Mouse (Mus musculus): Measurements from ENCODE around the gene 2210407C18Rik. TPM values are rescaled to one million over a fixed set of nuclear protein-coding genes. Genes with fewer than 3 reads are reported as not detected.

2210407C18Rik gene
- total RNA-seq, 2 experiments from 2014 or later: not detected

GRCm38 (mm10) chr11:58602062-58602461 lies 13.8 kb downstream of the 2210407C18Rik start:
- no peak for DNase-seq

- no peak for DNase-seq
These were observed 18.0 kb downstream of the 2210407C18Rik start for GRCm38 (mm10) chr11:58597837-58598236.

- no peak for DNase-seq
These were observed 21.1 kb downstream of the 2210407C18Rik start, which contains the start of gene Olfr324 for GRCm38 (mm10) chr11:58594814-58595213. Gene Olfr324, plus strand, starts transcription at chr11:58595114.

GRCm38 (mm10) chr11:58588620-58589250 lies 27.1 kb downstream of the 2210407C18Rik start:
- DNase-seq: no peak

- peak; percentile 60 for DNase-seq
These were observed 28.0 kb downstream of the 2210407C18Rik start for GRCm38 (mm10) chr11:58587898-58588348.

- DNase-seq: no peak
These were observed 37.2 kb downstream of the 2210407C18Rik start for GRCm38 (mm10) chr11:58578636-58579035.

GRCm38 (mm10) chr11:58577430-58577829 lies 38.4 kb downstream of the 2210407C18Rik start, which contains the start of gene Olfr325:
Gene Olfr325, plus strand, starts transcription at chr11:58577730.
- no peak for DNase-seq

- peak; percentile 45 for DNase-seq
These were observed 45.5 kb downstream of the 2210407C18Rik start, which contains the start of gene Olfr224 for GRCm38 (mm10) chr11:58570405-58570804. Gene Olfr224, minus strand, starts transcription at chr11:58570553.

Other genes with a start within 250 kb of the 2210407C18Rik start
- gene Lypd8, start 237.0 kb downstream of the 2210407C18Rik start, total RNA-seq (2021): not detected
- gene 1810065E05Rik, start 195.0 kb downstream of the 2210407C18Rik start, total RNA-seq (2021): not detected
- gene Gm12253, start 183.5 kb downstream of the 2210407C18Rik start, total RNA-seq (2021): not detected
- gene Lypd9, start 163.2 kb downstream of the 2210407C18Rik start, total RNA-seq (2021): not detected
- not detected for gene Olfr30, start 153.8 kb downstream of the 2210407C18Rik start, total RNA-seq (2021)
- gene Olfr332, start 123.5 kb downstream of the 2210407C18Rik start, total RNA-seq (2021): not detected
- not detected for gene Olfr331, start 113.5 kb downstream of the 2210407C18Rik start, total RNA-seq (2021)
- not detected for gene Olfr330, start 81.2 kb downstream of the 2210407C18Rik start, total RNA-seq (2021)
- gene Olfr329-ps, start 69.7 kb downstream of the 2210407C18Rik start, total RNA-seq (2021): not detected
- not detected for gene Olfr328, start 60.4 kb downstream of the 2210407C18Rik start, total RNA-seq (2021)
- gene Olfr224, start 45.5 kb downstream of the 2210407C18Rik start, total RNA-seq (2021): not detected
- gene Olfr325, start 38.3 kb downstream of the 2210407C18Rik start, total RNA-seq (2021): not detected
- gene Olfr324, start 21.0 kb downstream of the 2210407C18Rik start, total RNA-seq (2021): not detected
- gene Olfr323, start 14.4 kb upstream of the 2210407C18Rik start, total RNA-seq (2021): not detected
- under 1 TPM in 1 of 2 experiments, not detected in 1; 0.27 TPM for gene Trim58, start 24.4 kb upstream of the 2210407C18Rik start, total RNA-seq (2021)
- gene Olfr322, start 42.7 kb upstream of the 2210407C18Rik start, total RNA-seq (2021): not detected
- not detected for gene Olfr320, start 65.0 kb upstream of the 2210407C18Rik start, total RNA-seq (2021)
- not detected for gene Olfr319, start 83.1 kb upstream of the 2210407C18Rik start, total RNA-seq (2021)
- not detected for gene Olfr318, start 107.9 kb upstream of the 2210407C18Rik start, total RNA-seq (2021)
- not detected for gene Olfr317, start 123.1 kb upstream of the 2210407C18Rik start, total RNA-seq (2021)
- gene Olfr316, start 136.7 kb upstream of the 2210407C18Rik start, total RNA-seq (2021): not detected
- not detected for gene Olfr315, start 157.1 kb upstream of the 2210407C18Rik start, total RNA-seq (2021)
- gene Olfr314, start 166.9 kb upstream of the 2210407C18Rik start, total RNA-seq (2021): not detected
- not detected for gene Fam183b, start 185.9 kb upstream of the 2210407C18Rik start, total RNA-seq (2021)
- not detected for gene Olfr313, start 198.9 kb upstream of the 2210407C18Rik start, total RNA-seq (2021)
- gene Olfr312, start 213.2 kb upstream of the 2210407C18Rik start, total RNA-seq (2021): not detected
- gene Olfr311, start 223.2 kb upstream of the 2210407C18Rik start, total RNA-seq (2021): not detected
- 1 to 10 TPM; 2.4 to 2.5 TPM for gene Gm12258, start 231.1 kb upstream of the 2210407C18Rik start, total RNA-seq (2021)